Mouse (Mus musculus): ENCODE measurements around the gene Zmiz2.
"Not testable (repeated sequence)": the region's sequence is repeated elsewhere in the genome, so short reads cannot be mapped to it uniquely, and the experiment has no call there.

DNA sequence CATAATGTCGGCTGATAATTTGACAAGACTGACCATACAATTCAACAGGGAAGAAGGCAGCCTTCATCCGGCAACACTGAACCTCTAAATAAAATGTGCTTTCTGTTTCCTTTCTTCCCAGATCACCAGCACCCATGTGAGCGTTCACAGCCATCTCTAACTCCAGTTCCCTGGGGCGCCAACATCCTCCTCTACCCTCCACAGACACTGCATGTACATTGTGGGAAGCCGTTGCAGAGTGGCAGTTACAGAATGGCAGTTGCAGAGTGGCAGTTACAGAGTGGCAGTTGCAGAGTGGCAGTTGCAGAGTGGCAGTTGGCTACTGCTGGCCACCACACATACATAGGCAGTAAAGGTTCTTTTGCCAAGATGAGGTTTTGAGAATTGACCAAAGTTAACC, 59.3 kb downstream of the Zmiz2 start:
- not testable (repeated sequence) for TF ChIP-seq GATA1 (IDR thresholded peaks at IDR 0.05; ENCODE audit: borderline replicate concordance, low read length); FLI1 (IDR thresholded peaks at IDR 0.05; ENCODE audit: low read length)

All from megakaryocyte, embryonic 14.5 days (primary cell).